Mouse (Mus musculus) kidney, adult 2 months (tissue): ENCODE measurements around the gene Eps8l2.

Experiments used
- CTCF ChIP-seq: fragments of 200-500 bp; conservative IDR thresholded peaks from 2 replicates; pipeline ENCODE4 v1.5.1; 2011; ENCODE audit warnings: low read depth, mild to moderate bottlenecking, control low read depth, low read length, moderate library complexity, mixed read lengths; ENCODE audit not compliant: insufficient read depth, insufficient read length
- POLR2A ChIP-seq: fragments of 200-500 bp; IDR thresholded peaks from one replicate; pipeline ENCODE4 v1.6.1; 2011; ENCODE audit warnings: low read depth, low read length, control low read depth

DNA sequence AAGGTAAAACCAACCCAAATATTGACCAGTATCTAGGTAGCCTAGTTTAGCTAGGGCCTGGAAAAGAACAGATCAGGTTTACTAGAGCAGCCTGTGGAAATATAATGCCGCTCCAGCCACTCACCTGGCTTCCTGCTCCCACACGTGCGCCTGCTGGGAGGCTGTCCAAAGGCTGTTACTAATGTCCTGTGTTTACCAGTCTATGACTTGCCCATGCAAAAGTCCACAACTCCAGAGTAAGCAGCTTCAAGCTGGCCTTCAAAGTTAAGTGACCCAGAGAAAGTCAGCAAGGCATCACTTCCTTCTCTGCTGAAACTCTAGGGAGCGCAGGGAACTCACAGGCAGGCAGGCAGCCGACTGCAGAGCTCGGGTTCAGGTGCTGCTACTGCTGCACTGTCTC is 6.7 kb upstream of the Eps8l2 start:
- TF ChIP-seq CTCF (no peak; the same call in 1 of the 2 replicates), POLR2A (no peak)
